Mouse (Mus musculus) lung, postnatal 25 days (tissue): Measurements from ENCODE around the gene Rhoa.
A peak's percentile ranks its signal among the peaks of the same experiment; 100 is the strongest.
"Not testable (repeated sequence)": the region's sequence is repeated elsewhere in the genome, so short reads cannot be mapped to it uniquely, and the experiment has no call there.

Experiments used
- DNase-seq: peaks from one replicate; pipeline ENCODE4 v3.0.0; 2022; ENCODE audit warnings: low spot score

The Rhoa gene

GRCm38 (mm10) chr9:108305629-108306520 is at the start of gene Rhoa, which contains the start of gene Tcta:
Gene Rhoa, plus strand, starts transcription at chr9:108306129.
Gene Tcta, minus strand, starts transcription at chr9:108306160.
- peak; percentile 100 for DNase-seq

GRCm38 (mm10) chr9:108260526-108260925 is 45.4 kb upstream of the Rhoa start:
- no peak for DNase-seq

DNA sequence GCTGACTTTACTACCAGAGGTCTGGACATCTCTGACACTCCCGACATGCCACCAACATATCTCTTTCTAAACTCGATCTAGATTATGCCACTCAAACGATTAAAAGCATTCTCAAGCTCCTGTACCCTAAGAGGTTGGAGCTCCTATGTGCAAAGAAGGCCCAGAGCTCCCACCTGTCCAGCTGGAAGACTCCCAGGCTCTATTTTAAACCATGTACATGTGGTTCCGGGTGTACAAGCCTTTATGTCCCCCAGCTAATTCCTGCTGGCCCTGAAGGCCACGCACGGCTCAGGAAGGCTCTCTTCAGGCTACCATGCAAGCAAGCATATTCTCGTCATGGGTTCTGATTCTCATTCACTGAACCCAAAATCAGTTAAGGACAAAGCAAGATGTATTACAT is 44.1 kb upstream of the Rhoa start:
- DNase-seq = no peak

DNA sequence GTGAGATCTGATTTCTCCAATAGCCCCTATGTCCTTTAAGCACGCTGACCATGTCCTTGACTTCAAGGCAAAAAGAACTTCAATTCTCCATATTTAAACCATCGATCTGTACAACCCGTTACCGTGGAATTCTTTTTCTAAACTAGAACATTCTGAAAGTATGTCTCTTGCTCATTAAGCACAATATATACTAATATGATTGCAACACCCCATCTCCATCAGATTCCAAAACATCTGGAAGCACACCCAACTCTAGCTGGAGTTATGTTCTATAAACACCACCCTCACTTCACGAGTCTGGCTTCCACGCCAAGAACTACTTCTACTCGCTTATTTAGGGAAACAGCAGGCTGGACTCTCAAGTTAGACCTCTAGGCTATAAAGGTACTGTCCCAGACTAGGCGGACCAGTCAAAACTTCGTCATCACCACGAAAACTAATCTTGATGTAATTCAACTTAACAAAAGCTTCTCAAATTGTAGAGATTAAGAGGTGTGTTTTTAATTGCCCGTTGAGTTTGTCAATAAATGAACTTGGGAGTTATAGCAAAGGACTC is 43.4 kb upstream of the Rhoa start:
- DNase-seq = peak; percentile 64

- DNase-seq = peak; percentile 59
Measured at GRCm38 (mm10) chr9:108263131-108263681, 42.7 kb upstream of the Rhoa start.

GRCm38 (mm10) chr9:108263690-108264190 is 42.2 kb upstream of the Rhoa start, which contains the start of gene Dag1:
Gene Dag1, minus strand, starts transcription at chr9:108263958.
- DNase-seq = peak; percentile 98

DNA sequence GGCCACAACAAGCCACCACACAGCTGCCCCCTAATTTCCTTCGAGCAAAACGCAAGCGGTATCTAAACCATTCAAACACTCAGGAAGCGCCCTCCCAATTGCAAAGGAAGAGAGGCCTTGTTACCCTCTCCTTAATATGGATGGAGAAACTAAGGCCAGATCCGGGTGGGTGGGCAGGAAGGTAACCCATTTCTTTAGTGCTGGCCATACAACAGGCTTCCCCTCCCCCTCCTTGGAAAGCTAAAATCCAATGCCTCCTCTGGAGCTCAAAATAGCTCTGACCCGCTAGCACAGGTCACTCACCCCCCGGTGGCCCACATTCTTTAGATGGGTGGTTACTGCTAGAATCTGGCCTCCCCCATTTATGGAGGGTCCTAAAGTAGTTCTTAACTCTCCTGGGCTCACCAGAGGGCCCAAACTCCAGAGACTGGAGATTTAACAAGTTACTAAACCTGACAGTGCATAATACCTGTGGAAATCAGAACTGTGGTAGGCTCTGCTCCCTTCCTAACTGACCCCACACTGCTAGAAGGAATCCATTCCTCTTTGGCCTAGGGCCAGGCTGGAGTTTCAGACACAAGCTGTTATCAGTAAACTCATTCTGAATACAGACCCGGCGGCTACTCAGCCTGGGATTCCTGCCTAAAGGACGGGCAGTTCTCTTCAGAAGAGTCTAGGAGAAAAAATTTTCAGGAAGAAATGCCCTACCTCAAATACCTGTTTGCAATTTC is 41.6 kb upstream of the Rhoa start:
- DNase-seq = peak; percentile 43

GRCm38 (mm10) chr9:108266261-108266935 is 39.5 kb upstream of the Rhoa start:
- DNase-seq = no peak

DNA sequence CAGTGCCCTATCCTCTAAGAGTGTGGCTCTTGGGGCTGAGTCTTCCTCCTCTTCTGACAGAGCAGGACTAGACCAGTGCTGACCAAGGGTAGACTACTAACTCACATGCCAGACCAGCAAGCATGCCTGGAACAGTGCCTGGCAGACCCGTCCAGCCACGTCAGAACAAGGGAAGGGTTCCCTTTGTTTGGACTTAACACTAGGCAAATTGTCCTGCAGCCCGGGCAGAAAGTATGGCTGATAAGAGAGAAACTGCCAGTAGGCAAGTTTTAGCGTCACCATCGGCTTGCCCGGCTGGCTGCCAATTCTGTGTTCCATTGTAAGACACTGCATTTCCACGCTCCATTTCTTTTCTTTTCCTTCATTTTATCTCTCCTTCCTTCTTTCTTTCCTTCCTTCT is 38.2 kb upstream of the Rhoa start:
- no peak for DNase-seq

DNA sequence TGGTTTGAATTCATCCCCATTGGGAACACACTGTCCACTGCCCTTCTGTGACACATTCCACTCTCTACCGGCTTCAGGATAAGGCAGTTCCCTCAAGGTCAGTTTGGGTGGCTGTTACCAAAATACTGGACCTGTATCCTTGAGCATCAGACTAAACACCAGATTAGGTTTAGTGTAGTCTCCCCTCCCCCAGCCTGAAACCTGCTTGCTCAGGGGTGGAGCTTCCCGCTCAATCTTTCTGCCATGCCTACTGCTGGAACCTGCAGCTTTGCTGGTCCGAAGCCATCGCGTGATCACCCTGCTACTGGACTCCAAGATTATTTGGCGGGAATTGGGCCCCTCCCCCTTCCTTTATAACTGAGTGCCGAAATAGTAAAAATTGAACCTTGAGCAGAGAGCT is 37.2 kb upstream of the Rhoa start:
- DNase-seq = not testable (repeated sequence)

DNA sequence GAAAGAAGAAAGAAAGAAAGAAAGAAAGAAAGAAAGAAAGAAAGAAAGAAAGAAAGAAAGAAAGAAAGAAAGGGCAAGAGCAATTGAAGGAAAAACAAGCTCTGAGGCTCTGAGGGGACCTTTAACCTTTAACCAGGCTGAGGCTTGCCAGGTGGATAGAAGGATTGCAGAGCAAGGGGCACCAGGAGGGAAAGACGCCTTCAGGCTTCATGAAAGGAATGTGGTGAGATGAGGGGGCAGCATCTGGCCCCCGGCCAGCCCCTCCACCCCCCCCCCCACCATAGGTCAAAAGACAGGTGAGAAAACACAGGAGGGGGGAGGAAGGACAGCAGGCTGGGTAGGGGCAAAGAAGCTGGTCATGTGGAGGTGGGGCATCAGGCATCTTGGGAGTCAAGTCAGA is 34.0 kb upstream of the Rhoa start:
- DNase-seq = no peak

- DNase-seq = no peak
Measured at GRCm38 (mm10) chr9:108272691-108273090, 33.2 kb upstream of the Rhoa start.

DNA sequence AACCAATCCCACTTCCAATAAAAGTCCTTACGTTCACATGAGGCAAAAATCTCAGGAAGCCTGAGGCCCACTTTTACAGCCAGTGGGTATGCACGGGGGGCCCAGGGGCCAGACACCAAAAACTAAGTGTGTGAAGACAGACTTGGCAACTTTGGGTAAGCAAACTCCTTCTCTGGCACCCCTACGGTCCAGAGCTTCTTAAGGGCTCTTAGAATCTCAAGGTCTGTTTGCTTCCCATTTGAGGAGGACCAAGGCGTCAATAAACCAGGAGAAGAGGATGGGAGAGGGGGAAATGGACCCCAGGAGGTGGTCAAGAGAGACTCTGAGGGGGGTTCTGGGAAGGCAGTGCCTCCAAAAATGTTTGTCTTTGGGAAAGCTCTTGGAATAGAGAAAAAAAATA is 32.4 kb upstream of the Rhoa start:
- no peak for DNase-seq

DNA sequence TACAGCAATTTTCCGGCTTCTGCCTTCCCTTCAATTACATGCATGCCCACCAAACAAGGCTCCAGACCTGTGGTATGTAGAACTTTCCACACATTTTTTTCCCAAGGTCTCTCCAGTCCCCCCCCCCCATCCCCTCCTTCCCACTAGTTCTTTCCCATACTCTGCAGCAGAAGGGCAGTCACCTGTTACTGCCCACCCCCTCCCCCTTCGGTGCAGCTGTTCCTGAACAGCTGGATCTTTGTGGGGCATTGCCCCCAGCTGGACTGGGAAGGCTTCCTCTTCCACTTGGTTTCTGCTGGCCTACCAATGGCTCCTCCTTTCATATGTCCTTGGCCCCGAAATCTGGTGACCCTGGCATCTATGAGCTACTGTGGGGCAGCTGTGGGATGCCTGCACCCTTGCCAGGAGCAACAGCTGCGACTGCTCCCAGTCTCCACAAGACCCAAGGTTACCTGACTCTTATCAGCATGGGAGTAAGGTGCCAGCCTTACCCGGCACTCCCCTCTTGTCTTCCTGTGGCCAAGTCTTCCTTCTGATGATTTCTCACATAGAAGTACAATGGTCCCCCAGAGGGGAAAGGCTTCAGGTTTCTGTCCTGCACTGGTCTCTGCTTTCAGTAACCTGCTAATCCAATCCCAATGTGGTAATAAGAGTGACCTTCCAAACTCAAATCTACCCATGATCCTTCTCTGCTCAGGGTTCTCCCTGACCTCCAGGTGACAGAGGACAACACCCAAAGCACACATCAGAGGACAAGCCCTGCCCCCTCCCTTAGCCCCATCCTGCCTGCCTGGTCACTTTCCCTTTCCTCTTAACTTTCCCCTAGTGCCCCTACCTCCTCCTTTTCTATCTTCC is 31.2 kb upstream of the Rhoa start:
- DNase-seq = no peak

DNA sequence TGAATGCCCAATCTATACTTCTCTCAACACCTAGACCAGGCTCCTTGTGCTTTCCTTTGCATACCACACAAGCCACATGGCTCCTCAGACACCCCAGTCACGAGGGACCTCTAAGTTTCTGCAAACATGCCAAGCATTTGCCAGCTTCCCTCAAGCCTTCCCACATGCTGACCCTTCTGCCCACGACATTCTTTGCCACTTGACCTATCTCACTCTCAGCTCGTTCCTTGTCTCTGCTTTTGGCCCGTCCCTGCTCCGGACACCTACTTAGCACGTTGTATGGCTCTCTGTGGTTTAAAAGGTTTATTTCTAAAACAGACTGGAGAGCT is 30.6 kb upstream of the Rhoa start:
- DNase-seq = peak; percentile 89

GRCm38 (mm10) chr9:108278697-108279450 is 27.1 kb upstream of the Rhoa start:
- peak; percentile 47 for DNase-seq

- DNase-seq = peak; percentile 74
Measured at GRCm38 (mm10) chr9:108280071-108280828, 25.7 kb upstream of the Rhoa start.

DNA sequence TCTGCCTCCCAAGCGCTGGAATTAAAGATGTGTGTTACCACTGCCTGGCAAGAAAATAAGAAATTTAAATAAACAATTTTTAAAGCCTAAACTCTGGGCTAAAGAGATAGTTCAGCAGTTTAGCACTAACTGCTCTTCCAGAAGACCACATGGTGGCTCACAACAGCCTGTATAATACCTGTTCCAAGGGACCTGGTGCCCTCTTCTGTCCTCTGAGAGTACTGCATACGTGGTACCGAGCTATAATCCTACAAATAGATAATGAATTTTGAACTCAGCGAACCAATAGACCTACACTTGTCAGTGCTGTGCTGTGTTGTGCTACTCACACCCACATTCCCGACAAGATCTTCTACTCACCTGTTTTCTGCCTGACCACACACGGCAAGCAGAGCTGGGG is 21.5 kb upstream of the Rhoa start:
- peak; percentile 85 for DNase-seq

GRCm38 (mm10) chr9:108287526-108288238 is 18.2 kb upstream of the Rhoa start:
- not testable (repeated sequence) for DNase-seq
